Mouse (Mus musculus) testis, adult 2 months (tissue): ENCODE results near the gene Ffar3.

Experiments used
- CTCF ChIP-seq: fragments of 200-500 bp; IDR thresholded peaks from 2 replicates; pipeline ENCODE4 v1.5.1; 2012; ENCODE audit warnings: low read depth, mild to moderate bottlenecking, inconsistent platforms, low read length, moderate library complexity; ENCODE audit not compliant: control insufficient read depth, insufficient read depth, insufficient replicate concordance
- POLR2A ChIP-seq: fragments of 200-500 bp; IDR thresholded peaks from 2 replicates; pipeline ENCODE4 v1.6.1; 2012; ENCODE audit warnings: low read depth, mild to moderate bottlenecking, inconsistent platforms, low read length, moderate library complexity; ENCODE audit not compliant: control insufficient read depth

DNA sequence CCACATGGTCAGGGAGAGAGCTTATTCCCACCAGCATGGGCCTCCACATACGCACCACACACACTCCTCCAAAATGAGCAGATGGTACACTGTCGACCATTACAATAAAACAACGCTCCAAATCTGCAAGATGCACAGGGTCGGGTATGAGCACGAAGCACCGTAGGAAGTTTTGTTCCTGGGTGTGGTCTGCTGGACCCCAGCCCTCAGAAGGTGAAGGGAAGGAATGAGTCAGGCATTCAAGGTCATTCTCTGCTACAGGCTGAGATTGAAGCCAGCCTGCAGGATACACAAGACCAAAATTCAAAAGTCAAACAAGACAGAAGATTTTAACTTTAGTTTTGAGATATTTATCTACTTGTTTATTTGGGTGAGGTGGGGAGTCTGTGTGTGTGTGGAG lies 8.0 kb downstream of the Ffar3 start:
- no peak for TF ChIP-seq CTCF
- TF ChIP-seq POLR2A = no peak
